Mouse (Mus musculus) right cerebral cortex, postnatal 25 days (tissue): Measurements from ENCODE around the gene Brpf1.

Experiments
- DNase-seq: peaks from one replicate; pipeline ENCODE4 v3.0.0; 2022

Gene Brpf1

DNA sequence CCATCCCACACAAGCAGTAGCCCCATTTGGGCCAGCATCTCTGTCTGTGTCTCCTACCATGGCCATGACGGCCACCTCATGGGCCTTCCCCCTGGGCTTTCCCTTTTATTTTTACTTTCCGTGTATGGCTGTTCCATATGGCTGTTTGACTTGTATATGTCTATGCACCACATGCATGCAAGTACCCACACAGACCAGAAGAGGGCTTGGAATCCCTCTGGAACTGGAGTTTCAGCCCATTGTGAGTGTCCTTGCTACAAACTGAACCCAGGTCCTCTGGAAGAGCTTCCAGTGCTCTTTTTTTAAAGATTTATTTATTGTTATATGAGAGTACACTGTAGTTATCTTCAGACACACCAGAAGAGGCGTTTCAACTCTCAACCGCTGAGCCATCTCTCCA is 54.5 kb downstream of the Brpf1 start:
- no peak for DNase-seq

DNA sequence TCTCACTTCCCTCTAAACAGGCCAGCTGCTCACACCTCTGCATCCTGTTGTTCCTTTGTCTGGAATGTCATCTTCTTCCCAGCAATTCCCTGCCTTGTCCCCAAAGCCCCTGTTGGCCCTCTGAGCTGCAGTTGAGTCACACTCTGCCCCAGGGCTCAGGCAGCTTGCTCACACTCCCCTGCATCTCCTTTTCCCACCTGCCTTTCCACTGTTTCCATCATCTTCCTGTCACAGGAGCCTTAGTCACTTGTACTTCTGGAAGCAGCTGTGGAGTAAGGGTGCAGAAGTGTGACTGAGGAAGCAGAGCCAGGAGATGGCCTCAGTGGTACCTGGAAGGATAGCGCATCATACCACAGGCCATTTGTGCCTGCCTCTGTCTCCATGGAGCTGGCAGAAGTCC is 55.3 kb downstream of the Brpf1 start:
- DNase-seq: no peak

DNA sequence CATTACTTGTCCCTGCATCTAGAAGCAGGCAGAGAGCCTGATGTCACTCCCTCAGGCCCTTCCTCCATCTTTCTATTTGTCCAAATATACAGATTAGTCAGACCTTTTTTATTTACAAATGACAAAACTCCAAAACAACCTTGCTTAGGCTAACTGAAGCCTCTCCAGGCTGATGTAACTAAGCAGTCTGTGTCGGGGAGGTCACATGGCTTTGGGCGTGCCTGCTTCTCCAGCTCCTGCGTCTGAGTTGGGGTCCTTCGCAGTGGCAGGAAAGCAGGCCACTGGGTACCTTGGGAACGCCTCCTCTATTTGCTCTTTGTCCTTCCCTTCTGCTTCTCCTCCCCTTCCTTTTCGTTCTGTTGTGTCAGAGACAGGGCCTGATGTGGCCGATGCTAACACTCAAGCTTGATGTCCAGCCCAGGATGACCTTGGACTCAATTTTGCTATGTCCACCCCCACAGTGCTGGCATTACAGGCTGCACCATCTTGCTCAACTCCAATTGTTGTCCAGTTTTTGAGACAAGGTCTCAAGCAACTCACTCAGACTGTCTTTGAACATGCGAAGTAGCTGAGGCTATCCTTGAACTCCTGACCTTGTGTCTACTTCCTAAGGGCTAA is 57.7 kb downstream of the Brpf1 start:
- DNase-seq: no peak

DNA sequence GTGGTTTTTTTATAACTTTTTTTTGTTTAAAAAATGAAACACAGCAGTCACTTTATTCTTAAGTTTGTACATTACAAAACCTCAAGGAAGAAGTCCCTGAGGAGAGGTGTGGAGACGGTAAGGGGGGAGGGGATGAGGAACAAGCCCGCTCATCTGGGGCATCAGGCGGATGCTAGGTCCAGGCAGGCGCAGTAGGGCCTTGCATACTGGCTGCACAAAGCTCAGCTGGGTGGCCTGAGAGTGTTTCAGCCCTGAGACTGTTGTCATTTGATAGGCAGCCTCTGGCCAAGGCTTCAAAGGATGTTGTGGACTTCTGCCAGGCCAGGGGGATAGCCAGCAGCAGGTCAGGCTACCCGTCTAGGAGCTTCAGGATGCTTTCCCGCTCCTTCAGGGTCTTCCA is 59.7 kb downstream of the Brpf1 start:
- DNase-seq: no peak

DNA sequence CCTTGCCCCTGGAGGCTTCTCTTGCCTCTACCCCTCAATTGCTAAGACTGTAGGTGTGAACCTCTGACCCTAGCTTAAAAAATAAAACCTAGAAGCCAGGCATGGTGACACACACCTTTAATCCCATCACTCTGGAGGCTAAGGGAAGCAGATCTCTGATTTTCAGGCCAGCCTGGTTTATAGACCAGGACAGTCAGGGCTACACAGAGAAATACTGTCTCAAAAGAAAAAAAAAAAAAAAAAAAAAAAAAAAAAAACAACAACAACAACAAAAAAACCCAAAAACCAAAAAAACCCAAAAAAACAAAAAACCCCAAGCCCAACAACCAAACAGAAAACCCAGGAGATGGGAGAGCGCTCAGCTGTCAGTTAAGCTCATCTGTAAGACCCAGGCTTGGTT is 60.6 kb downstream of the Brpf1 start:
- DNase-seq: no peak

DNA sequence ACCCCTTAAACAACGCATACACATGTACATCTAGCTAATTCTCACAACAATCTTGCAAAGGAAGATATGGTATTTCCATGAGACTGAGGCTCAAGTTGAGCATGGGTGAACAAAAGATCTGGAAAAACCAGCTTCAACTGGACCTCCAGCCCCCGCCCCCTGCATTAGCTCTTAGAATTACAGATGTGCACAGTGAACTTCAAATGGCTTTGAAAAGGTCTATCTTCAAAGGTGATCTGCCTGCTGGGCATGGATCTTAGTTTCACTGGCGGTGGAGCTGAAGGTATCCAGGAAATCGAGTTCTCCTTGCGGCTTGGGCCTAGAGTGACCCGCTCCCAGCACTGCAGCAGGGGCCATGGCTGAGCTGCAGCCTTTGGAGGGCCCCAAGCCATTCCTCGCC is 61.2 kb downstream of the Brpf1 start:
- DNase-seq: no peak

DNA sequence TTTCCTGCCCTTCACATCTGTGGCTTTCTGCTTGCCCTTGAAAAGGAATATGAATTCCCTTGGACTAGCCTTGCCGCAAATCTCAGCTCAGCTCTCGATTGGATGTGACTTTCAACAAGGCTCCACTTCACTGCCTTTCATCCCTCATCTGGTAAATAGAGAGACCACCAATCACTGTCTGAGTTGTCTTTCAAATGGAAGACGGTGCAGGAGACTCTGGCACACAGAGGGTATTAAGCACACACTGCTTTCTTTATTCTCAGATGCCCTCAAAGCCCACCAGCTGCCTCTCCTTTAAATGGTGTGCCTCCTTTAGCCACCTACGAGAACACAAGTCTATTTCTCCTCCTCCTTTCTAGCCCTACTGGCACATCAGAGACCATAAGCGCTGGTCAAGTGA is 61.6 kb downstream of the Brpf1 start:
- DNase-seq: no peak

DNA sequence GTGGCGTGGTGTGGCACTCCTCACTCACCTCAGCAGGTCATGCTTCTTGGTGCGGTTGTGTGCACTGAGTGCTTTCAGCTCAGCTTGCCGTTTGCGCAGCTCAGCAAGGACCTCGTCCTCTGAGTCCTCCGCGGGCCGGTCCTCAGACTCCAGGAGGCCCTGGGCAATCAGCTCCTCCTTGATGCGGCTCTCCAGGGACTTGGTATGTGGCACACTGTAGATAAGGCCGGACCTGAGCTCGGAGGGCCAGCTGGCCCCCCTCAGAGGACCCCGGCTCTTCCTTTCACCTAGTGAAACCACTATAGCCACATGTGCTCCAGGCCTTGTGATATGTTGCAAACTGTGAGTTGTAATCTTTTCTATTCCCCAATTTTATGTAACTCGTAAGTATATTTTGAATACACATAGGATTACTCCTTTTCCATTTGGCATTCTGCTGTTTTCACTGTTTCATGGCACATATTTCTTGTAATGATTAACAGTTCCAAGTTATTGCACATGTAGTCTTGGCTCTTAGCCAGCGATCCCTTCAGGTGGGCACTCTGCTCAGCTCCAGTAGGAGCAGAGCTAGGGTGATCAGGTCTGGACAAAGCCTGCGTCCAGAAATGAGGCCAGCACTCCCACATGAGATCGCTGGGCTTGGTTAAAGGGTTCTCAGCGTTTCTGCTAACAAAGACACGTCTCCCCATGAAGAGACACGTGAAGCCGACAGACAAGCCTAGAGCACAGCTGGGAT is 63.4 kb downstream of the Brpf1 start:
- no peak for DNase-seq

DNA sequence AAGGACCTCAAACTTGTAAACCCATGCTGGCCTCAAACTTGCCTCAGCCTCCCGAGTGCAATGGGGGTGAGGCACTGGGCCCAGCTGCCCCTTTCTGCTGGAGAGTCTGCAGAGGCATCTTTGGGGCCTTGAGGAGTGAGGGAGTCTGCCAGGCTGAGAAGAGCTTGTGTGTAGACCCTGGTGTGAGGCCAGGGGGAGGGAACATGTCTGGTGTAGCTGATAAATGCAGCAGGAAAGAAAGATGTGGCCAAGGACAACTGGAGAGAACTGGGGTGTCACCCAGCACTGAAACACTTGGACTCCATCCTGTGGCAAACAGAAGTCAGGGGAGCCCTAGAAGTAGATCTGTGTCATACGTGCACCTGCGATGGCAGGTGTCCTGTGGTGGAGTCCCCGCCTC is 66.6 kb downstream of the Brpf1 start:
- DNase-seq: no peak
